Mouse (Mus musculus) thymus, adult 2 months (tissue): ENCODE measurements at regions not wholly inside any gene's neighbourhood (a gene's known extent, or its start where the extent isn't known, plus 50 kb on each side); places are given as distances from the start of the nearest gene placed in this dataset.

Source experiments
- CTCF ChIP-seq: fragments of 200-500 bp; IDR thresholded peaks from 2 replicates; pipeline ENCODE4 v1.5.1; 2012; ENCODE audit warnings: mild to moderate bottlenecking, control low read depth, low read length, moderate library complexity, borderline replicate concordance; ENCODE audit not compliant: control insufficient read depth, poor library complexity, insufficient read depth; ENCODE audit errors: extremely low read depth
- POLR2A ChIP-seq: fragments of 200-500 bp; IDR thresholded peaks from 2 replicates; pipeline ENCODE4 v1.6.1; 2012; ENCODE audit warnings: mild to moderate bottlenecking, low read length, control low read depth, moderate library complexity; ENCODE audit not compliant: control insufficient read depth, poor library complexity, insufficient read depth; ENCODE audit errors: extremely low read depth

- no peak for TF ChIP-seq CTCF
- no peak for TF ChIP-seq POLR2A
Observed at GRCm38 (mm10) chr4:45647514-45647913, 115.2 kb upstream of the Shb start.
